Mouse (Mus musculus): Measurements from ENCODE around the gene G430095P16Rik. TPM values are rescaled to one million over a fixed set of nuclear protein-coding genes. Genes with fewer than 3 reads are reported as not detected.

The G430095P16Rik gene
- total RNA-seq, 2 experiments from 2014 or later: 0.71 TPM; not detected in 1

GRCm38 (mm10) chr8:84714161-84714560 is 8.6 kb upstream of the G430095P16Rik start:
- intact Hi-C loops (cut with DNase I): no loop called here
- no peak for DNase-seq (ENCODE audit: low spot score in 2 of 2)

- DNase-seq (ENCODE audit: low spot score in 2 of 2): no peak
- intact Hi-C loops (cut with DNase I): no loop called here
Observed at GRCm38 (mm10) chr8:84715893-84716468, 6.8 kb upstream of the G430095P16Rik start.

- intact Hi-C loops (cut with DNase I): no loop called here
- no peak for DNase-seq (ENCODE audit: low spot score in 2 of 2)
Observed at GRCm38 (mm10) chr8:84716790-84717189, 6.0 kb upstream of the G430095P16Rik start.

- intact Hi-C loops (cut with DNase I): no loop called here
- DNase-seq (ENCODE audit: low spot score in 2 of 2): no peak
Observed at GRCm38 (mm10) chr8:84718476-84718875, 4.3 kb upstream of the G430095P16Rik start.

- DNase-seq (ENCODE audit: low spot score in 2 of 2): no peak
- intact Hi-C loops (cut with DNase I): no loop called here
Observed at GRCm38 (mm10) chr8:84718959-84719690, 3.7 kb upstream of the G430095P16Rik start.

GRCm38 (mm10) chr8:84722530-84722849 is 317 bp upstream of the G430095P16Rik start:
- DNase-seq (ENCODE audit: low spot score in 2 of 2): no peak
- intact Hi-C loops (cut with DNase I): no loop called here

GRCm38 (mm10) chr8:84723571-84723900 is 729 bp downstream of the G430095P16Rik start:
- DNase-seq (ENCODE audit: low spot score in 2 of 2): no peak
- intact Hi-C loops (cut with DNase I): no loop called here

GRCm38 (mm10) chr8:84724683-84725082 is 1.9 kb downstream of the G430095P16Rik start:
- DNase-seq (ENCODE audit: low spot score in 2 of 2): no peak
- intact Hi-C loops (cut with DNase I): no loop called here

GRCm38 (mm10) chr8:84725246-84725940 is 2.6 kb downstream of the G430095P16Rik start:
- DNase-seq (ENCODE audit: low spot score in 2 of 2): no peak
- intact Hi-C loops (cut with DNase I): no loop called here

GRCm38 (mm10) chr8:84725941-84726259 is 3.1 kb downstream of the G430095P16Rik start:
- DNase-seq (ENCODE audit: low spot score in 2 of 2): no peak
- intact Hi-C loops (cut with DNase I): no loop called here

- intact Hi-C loops (cut with DNase I): no loop called here
- no peak for DNase-seq (ENCODE audit: low spot score in 2 of 2)
Observed at GRCm38 (mm10) chr8:84728474-84728873, 5.7 kb downstream of the G430095P16Rik start.

GRCm38 (mm10) chr8:84729921-84730362 is 7.1 kb downstream of the G430095P16Rik start:
- intact Hi-C loops (cut with DNase I): no loop called here
- no peak for DNase-seq (ENCODE audit: low spot score in 2 of 2)

GRCm38 (mm10) chr8:84730541-84731370 is 7.9 kb downstream of the G430095P16Rik start:
- DNase-seq (ENCODE audit: low spot score in 2 of 2): no peak
- intact Hi-C loops (cut with DNase I): no loop called here

- intact Hi-C loops (cut with DNase I): no loop called here
Observed at GRCm38 (mm10) chr8:84731371-84732177, 8.8 kb downstream of the G430095P16Rik start.

GRCm38 (mm10) chr8:84732545-84732944 is 9.7 kb downstream of the G430095P16Rik start:
- intact Hi-C loops (cut with DNase I): no loop called here
- peak in 1 of 2 experiments; percentile 80 for DNase-seq (ENCODE audit: low spot score in 2 of 2)

More at GRCm38 (mm10) chr8:84731371-84732177, 8.8 kb downstream of the G430095P16Rik start:
- DNase-seq (ENCODE audit: low spot score in 2 of 2): no peak

GRCm38 (mm10) chr8:84732996-84733395 is 10.2 kb downstream of the G430095P16Rik start:
- no peak for DNase-seq (ENCODE audit: low spot score in 2 of 2)
- intact Hi-C loops (cut with DNase I): no loop called here

GRCm38 (mm10) chr8:84733959-84734358 is 11.2 kb downstream of the G430095P16Rik start:
- intact Hi-C loops (cut with DNase I): no loop called here
- DNase-seq (ENCODE audit: low spot score in 2 of 2): no peak

GRCm38 (mm10) chr8:84734680-84735079 is 11.9 kb downstream of the G430095P16Rik start:
- intact Hi-C loops (cut with DNase I): no loop called here

GRCm38 (mm10) chr8:84735597-84735996 is 12.8 kb downstream of the G430095P16Rik start:
- intact Hi-C loops (cut with DNase I): no loop called here
- no peak for DNase-seq (ENCODE audit: low spot score in 2 of 2)

More at GRCm38 (mm10) chr8:84734680-84735079, 11.9 kb downstream of the G430095P16Rik start:
- DNase-seq (ENCODE audit: low spot score in 2 of 2): no peak
